Mouse (Mus musculus): ENCODE data around the gene Macf1. TPM values are rescaled to one million over a fixed set of nuclear protein-coding genes. Genes with fewer than 3 reads are reported as not detected.

Gene Macf1
- polyA plus RNA-seq, 1 experiment from 2014 or later: 61.8 TPM

- Histone ChIP-seq H3K27ac (no peak overlapping the region), H3K9me3 (no peaks in the 10 kb centered on the region), H3K9ac (no peak overlapping the region), H3K4me1 (no peaks in the 10 kb centered on the region), H3K4me2 (replicated peaks) (no peak overlapping the region), H3K4me3 (no peak overlapping the region), H3K36me3 (no peaks in the 10 kb centered on the region), H3K27me3 (replicated peaks) (no peaks in the 10 kb centered on the region)
- 93% methylated on average over 7 of the region's 7 CpGs for WGBS
- ATAC-seq (ENCODE audit: low FRiP score, low read depth): no peak
Measured at GRCm38 (mm10) chr4:123311845-123312244, 372.3 kb downstream of the Macf1 start.

DNA sequence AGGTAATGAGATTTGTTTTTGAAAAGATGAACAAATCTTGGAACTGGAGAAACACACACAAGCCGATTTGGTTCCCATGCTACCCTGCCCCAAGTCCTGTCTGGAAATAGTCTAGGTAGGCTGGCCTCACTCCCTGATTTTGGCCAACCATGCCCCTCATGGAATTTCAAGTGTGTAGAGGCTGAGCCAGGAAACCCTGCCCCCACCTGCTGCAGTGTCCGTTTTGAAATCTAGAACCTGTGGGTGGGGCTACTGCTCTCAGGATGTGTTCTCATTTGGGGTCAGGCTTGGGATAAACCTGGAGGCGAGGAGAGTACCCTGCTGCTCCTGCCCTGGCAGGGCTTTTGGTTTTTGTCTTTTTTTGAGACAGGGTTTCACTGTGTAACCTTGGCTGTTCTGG lies 375.9 kb downstream of the Macf1 start:
- H3K36me3 ChIP-seq: peaks cover 9% of the 10 kb centered on the region

DNA sequence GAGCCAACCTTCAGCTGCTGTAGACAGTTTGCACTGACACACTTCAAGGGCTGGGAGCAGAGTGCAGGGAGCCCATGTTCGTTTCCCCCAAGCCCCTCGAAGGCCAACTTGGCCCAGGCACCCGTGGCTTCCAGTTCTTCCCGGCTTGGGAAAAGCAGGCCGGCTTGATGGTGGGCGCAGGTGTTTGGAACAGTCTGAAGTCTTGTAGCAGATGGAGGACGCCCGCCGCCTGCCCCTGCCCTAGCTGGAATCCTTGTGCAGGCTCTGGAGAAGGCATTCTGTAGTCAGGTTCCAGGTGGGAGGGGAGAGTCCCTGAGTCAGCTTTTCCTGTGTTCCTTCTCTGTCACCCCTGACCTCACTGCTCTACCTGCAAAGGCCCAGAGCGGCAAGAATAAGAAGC lies 377.2 kb downstream of the Macf1 start:
- no peak for ATAC-seq (ENCODE audit: low FRiP score, low read depth)
- no peaks in the 10 kb centered on the region for H3K9me3 ChIP-seq
- H3K4me3 ChIP-seq: no peak overlapping the region
- H3K9ac ChIP-seq: no peak overlapping the region
- peaks cover 21% of the 10 kb centered on the region for H3K36me3 ChIP-seq
- no peaks in the 10 kb centered on the region for H3K27me3 ChIP-seq (replicated peaks)
- 91% methylated on average over 10 of the region's 10 CpGs for WGBS
- no peaks in the 10 kb centered on the region for H3K4me1 ChIP-seq
- H3K27ac ChIP-seq: no peak overlapping the region
- no peak overlapping the region for H3K4me2 ChIP-seq (replicated peaks)

More for the DNA sequence above, 375.9 kb downstream of the Macf1 start:
- no peak for ATAC-seq (ENCODE audit: low FRiP score, low read depth)
- WGBS: 70% methylated on average over 3 of the region's 3 CpGs
- no peaks in the 10 kb centered on the region for H3K27me3 ChIP-seq (replicated peaks)
- no peaks in the 10 kb centered on the region for H3K9me3 ChIP-seq
- H3K27ac ChIP-seq: no peak overlapping the region
- no peak overlapping the region for H3K4me3 ChIP-seq
- H3K9ac ChIP-seq: no peak overlapping the region
- H3K4me2 ChIP-seq (replicated peaks): no peak overlapping the region
- H3K4me1 ChIP-seq: no peaks in the 10 kb centered on the region

DNA sequence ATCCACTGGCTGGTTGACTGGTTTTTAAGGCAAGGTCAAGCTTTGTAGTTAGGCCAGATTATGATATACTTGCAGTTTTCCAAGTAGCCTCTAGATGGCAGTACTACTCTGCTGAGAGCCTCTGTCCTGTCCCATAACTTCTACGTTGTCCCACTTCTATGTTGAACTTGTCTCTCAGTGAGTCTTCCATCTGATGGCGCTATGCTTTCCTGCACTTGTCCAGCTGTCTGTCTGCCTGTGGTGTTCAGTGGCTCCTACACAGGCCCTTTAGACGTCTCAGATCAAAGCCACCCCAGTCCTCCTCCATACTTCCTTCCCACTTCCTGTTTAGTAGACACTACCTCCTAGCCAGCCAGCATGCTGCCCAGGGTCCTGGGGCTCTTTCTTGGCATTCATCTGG lies 378.4 kb downstream of the Macf1 start:
- H3K4me2 ChIP-seq (replicated peaks): no peak overlapping the region
- H3K9me3 ChIP-seq: no peaks in the 10 kb centered on the region
- H3K4me1 ChIP-seq: no peaks in the 10 kb centered on the region
- H3K27ac ChIP-seq: no peak overlapping the region
- H3K27me3 ChIP-seq (replicated peaks): no peaks in the 10 kb centered on the region
- H3K9ac ChIP-seq: no peak overlapping the region
- peak; percentile 29; the same call in 1 of the 2 replicates for ATAC-seq (ENCODE audit: low FRiP score, low read depth)
- no peak overlapping the region for H3K4me3 ChIP-seq
- WGBS: 36% methylated on average over 3 of the region's 3 CpGs
- H3K36me3 ChIP-seq: peaks cover 27% of the 10 kb centered on the region

Small RNA genes within 50 kb of the gene (microRNA-seq; reads per million reads assigned to microRNA genes)
- gene Mir6398: not detected

Other genes with a start within 250 kb of the Macf1 start
- 377 and 387 TPM in 2 replicates for gene Ndufs5, start 33.8 kb upstream of the Macf1 start, polyA plus RNA-seq (2016; fragmentation: Nextera tagmentation; extraction: Ambion mirVana)
- gene Akirin1, start 66.0 kb upstream of the Macf1 start, polyA plus RNA-seq (2016; fragmentation: Nextera tagmentation; extraction: Ambion mirVana): 89.7 and 91.8 TPM in 2 replicates
- 0.45 and 1.2 TPM in 2 replicates for gene Rhbdl2, start 103.5 kb upstream of the Macf1 start, polyA plus RNA-seq (2016; fragmentation: Nextera tagmentation; extraction: Ambion mirVana)
- 0.09 TPM in 1 of 2 replicates, not detected in the other for gene 4933427I04Rik, start 175.3 kb upstream of the Macf1 start, polyA plus RNA-seq (2016; fragmentation: Nextera tagmentation; extraction: Ambion mirVana)
- 47.0 and 49.5 TPM in 2 replicates for gene Mycbp, start 220.5 kb upstream of the Macf1 start, polyA plus RNA-seq (2016; fragmentation: Nextera tagmentation; extraction: Ambion mirVana)
- gene Rragc, start 233.1 kb upstream of the Macf1 start, polyA plus RNA-seq (2016; fragmentation: Nextera tagmentation; extraction: Ambion mirVana): 62.5 and 65.4 TPM in 2 replicates
- not detected in 2 replicates for gene 4930535I16Rik, start 233.7 kb upstream of the Macf1 start, polyA plus RNA-seq (2016; fragmentation: Nextera tagmentation; extraction: Ambion mirVana)

Measured in neural tube, embryonic 12.5 days (tissue).